Mouse (Mus musculus): ENCODE measurements at regions not wholly inside any gene's neighbourhood (a gene's known extent, or its start where the extent isn't known, plus 50 kb on each side); places are given as distances from the start of the nearest gene placed in this dataset.

DNA sequence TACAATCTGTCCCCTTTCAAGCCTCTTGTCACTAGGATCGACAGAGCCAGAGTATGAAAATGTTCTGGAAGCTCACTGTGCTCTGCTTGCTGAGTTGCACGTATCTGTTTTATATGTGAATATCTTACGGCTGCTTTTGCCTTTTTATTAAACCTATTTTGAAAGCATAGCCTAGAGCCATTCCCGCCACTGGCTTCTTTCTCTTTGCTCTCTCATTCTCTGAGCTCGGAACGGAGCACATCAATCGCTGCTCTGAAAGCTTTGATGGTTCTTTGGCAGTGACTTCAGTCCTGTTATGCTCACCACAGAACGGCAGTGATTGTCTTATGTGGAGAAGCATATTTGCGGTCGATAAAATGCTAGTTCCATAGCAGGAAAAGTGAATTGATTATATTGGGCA, 128.9 kb upstream of the Satb2 start:
- Histone ChIP-seq H3K9ac (replicated peaks; ENCODE audit: low read length) (no peak overlapping the region), H3K36me3 (ENCODE audit: control insufficient read depth, insufficient read depth, low read length) (no peaks in the 10 kb centered on the region), H3K4me3 (replicated peaks; ENCODE audit: low read depth, low read length) (no peak overlapping the region), H3K27me3 (ENCODE audit: control insufficient read depth, insufficient read depth, low read length) (no peaks in the 10 kb centered on the region), H3K4me2 (ENCODE audit: low read length) (no peak overlapping the region), H3K27ac (replicated peaks; ENCODE audit: low read depth, low read length) (no peak overlapping the region), H3K4me1 (ENCODE audit: control insufficient read depth, insufficient read depth, low read length) (no peaks in the 10 kb centered on the region), H3K9me3 (ENCODE audit: control insufficient read depth, low read length) (no peaks in the 10 kb centered on the region)
- 68% methylated on average over 10 of the region's 10 CpGs for WGBS
- DNase-seq: peak; percentile 71
- ATAC-seq (ENCODE audit: low FRiP score, low TSS enrichment): no peak

DNA sequence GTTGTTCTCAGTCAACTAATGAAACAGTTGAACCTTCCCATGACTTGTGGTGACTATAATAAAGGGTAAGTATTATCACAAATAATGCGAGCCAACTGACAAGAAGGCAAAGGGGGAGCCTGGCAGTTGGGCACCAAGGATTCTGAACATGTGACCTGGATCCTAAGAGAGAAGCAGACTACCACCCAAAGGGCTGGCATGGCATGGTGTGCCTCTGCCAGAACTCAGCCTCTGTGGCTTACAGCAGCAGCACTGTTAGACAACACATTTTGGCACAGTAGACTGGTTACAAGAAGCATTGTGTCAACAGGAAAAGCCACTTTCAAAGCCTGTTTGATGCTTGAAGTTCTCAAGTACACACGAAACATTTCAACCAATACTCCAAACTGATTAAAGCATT, 142.2 kb upstream of the Satb2 start:
- WGBS: 89% methylated on average over 2 of the region's 2 CpGs
- no peak for DNase-seq

DNA sequence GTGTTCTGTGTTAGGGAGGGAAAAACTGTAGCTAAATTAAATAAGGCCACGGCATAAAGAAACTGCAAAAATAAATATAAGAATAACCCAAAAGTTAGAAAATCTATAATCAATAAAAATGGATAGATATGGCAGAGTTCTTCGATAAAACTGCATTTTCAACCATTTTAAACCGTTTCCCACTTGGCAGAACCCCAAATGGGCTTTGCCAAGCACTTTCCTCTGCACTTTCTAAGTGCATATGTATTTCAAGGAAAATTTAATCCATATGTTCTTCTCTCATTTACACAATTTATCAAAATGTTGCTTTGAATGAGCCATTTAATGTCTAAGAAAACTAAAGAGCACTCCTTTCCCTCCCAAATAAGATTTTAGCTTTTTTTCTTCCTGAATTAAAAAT, 165.7 kb upstream of the Satb2 start:
- Histone ChIP-seq H3K36me3 (ENCODE audit: control insufficient read depth, insufficient read depth, low read length) (no peaks in the 10 kb centered on the region), H3K27me3 (ENCODE audit: control insufficient read depth, insufficient read depth, low read length) (no peaks in the 10 kb centered on the region), H3K9me3 (ENCODE audit: control insufficient read depth, low read length) (no peaks in the 10 kb centered on the region), H3K9ac (replicated peaks; ENCODE audit: low read length) (no peak overlapping the region), H3K4me3 (replicated peaks; ENCODE audit: low read depth, low read length) (no peak overlapping the region), H3K4me1 (ENCODE audit: control insufficient read depth, insufficient read depth, low read length) (no peaks in the 10 kb centered on the region), H3K4me2 (ENCODE audit: low read length) (no peak overlapping the region), H3K27ac (replicated peaks; ENCODE audit: low read depth, low read length) (no peak overlapping the region)
- DNase-seq (no peak), ATAC-seq (ENCODE audit: low FRiP score, low TSS enrichment) (no peak)
- WGBS: 92% methylated on average over 3 of the region's 3 CpGs

More for the DNA sequence above, 142.2 kb upstream of the Satb2 start:
- Histone ChIP-seq H3K27me3 (ENCODE audit: control insufficient read depth, insufficient read depth, low read length) (no peaks in the 10 kb centered on the region), H3K9ac (replicated peaks; ENCODE audit: low read length) (no peak overlapping the region), H3K36me3 (ENCODE audit: control insufficient read depth, insufficient read depth, low read length) (no peaks in the 10 kb centered on the region), H3K4me3 (replicated peaks; ENCODE audit: low read depth, low read length) (no peak overlapping the region), H3K27ac (replicated peaks; ENCODE audit: low read depth, low read length) (no peak overlapping the region), H3K4me1 (ENCODE audit: control insufficient read depth, insufficient read depth, low read length) (no peaks in the 10 kb centered on the region), H3K9me3 (ENCODE audit: control insufficient read depth, low read length) (no peaks in the 10 kb centered on the region), H3K4me2 (ENCODE audit: low read length) (no peak overlapping the region)
- no peak for ATAC-seq (ENCODE audit: low FRiP score, low TSS enrichment)

DNA sequence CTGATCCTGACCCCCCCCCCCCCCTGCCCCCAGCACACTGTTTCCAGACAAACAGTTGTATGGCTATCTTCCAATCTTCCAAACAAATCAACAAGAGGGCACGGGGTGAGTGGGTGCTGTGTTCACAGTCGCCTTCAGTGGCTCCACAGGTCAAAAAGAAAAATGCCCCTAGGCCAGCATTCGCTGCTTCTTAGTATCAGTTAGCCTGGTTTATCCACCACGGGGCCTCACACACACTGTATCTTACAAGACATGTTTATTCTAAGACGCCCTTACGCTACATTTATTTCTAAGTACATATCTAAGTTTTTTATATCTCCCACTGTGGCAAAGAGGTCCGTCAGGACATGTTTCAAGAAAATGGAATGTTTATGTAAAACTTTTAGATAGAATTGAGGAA, 177.4 kb upstream of the Satb2 start:
- 95% methylated on average over 7 of the region's 7 CpGs for WGBS
- Histone ChIP-seq H3K9ac (replicated peaks; ENCODE audit: low read length) (no peak overlapping the region), H3K4me1 (ENCODE audit: control insufficient read depth, insufficient read depth, low read length) (no peaks in the 10 kb centered on the region), H3K4me3 (replicated peaks; ENCODE audit: low read depth, low read length) (no peak overlapping the region), H3K9me3 (ENCODE audit: control insufficient read depth, low read length) (no peaks in the 10 kb centered on the region), H3K4me2 (ENCODE audit: low read length) (no peak overlapping the region), H3K27me3 (ENCODE audit: control insufficient read depth, insufficient read depth, low read length) (no peaks in the 10 kb centered on the region), H3K36me3 (ENCODE audit: control insufficient read depth, insufficient read depth, low read length) (no peaks in the 10 kb centered on the region), H3K27ac (replicated peaks; ENCODE audit: low read depth, low read length) (no peak overlapping the region)
- DNase-seq: no peak
- no peak for ATAC-seq (ENCODE audit: low FRiP score, low TSS enrichment)

DNA sequence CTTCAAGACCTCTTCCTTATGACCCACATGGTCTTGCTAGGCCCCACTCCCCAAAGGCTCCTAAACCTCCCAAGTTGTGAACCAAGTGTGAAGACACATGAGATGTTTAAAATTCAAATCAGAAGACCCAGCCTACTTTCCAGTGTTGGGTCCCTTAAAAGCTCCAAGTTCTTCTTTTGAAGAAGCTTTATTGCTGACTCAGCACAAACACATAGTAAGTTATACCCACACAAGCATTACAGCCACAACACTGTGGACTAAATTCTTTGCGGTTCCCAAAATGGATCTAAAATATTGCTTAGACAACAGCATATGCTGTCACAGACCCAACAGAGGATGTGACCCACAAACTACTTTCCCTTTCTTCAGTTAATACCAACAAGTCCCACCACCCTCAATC, 186.0 kb upstream of the Satb2 start:
- 96% methylated on average over 1 of the region's 1 CpGs for WGBS
- Histone ChIP-seq H3K9me3 (ENCODE audit: control insufficient read depth, low read length) (no peaks in the 10 kb centered on the region), H3K36me3 (ENCODE audit: control insufficient read depth, insufficient read depth, low read length) (no peaks in the 10 kb centered on the region), H3K9ac (replicated peaks; ENCODE audit: low read length) (no peak overlapping the region), H3K27ac (replicated peaks; ENCODE audit: low read depth, low read length) (no peak overlapping the region), H3K27me3 (ENCODE audit: control insufficient read depth, insufficient read depth, low read length) (no peaks in the 10 kb centered on the region), H3K4me1 (ENCODE audit: control insufficient read depth, insufficient read depth, low read length) (no peaks in the 10 kb centered on the region), H3K4me3 (replicated peaks; ENCODE audit: low read depth, low read length) (no peak overlapping the region), H3K4me2 (ENCODE audit: low read length) (no peak overlapping the region)
- ATAC-seq (ENCODE audit: low FRiP score, low TSS enrichment): no peak
- no peak for DNase-seq

DNA sequence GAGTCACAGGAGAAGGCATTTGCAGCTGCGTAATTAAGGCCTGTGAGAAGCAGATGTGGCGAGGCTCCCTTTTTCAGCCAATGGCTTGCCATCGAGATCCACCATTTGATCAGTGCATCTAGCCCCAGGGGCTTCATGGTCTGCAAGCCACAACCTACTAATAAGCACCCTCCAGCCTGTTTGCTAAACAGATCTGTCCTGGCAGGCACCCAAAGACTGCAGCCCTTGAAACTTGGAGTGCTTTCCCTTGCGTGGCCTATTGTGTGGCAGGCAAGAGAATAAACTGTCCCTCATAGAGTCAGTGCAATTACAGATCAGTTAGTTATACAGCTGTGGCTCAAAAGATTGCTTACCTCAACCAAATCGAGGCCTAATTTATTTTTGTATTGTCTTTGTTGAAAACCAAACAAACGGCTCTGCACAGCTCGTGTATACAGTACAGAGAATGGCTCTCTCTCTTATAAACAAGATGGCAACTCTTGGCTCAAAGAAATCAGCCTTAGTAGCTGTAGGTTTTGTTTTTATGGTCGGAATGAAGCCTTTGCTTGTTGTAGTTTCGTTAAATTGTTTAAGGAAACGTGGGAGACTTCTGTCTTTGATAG, 195.9 kb upstream of the Satb2 start:
- Histone ChIP-seq H3K27me3 (ENCODE audit: control insufficient read depth, insufficient read depth, low read length) (no peaks in the 10 kb centered on the region), H3K4me3 (replicated peaks; ENCODE audit: low read depth, low read length) (no peak overlapping the region), H3K9me3 (ENCODE audit: control insufficient read depth, low read length) (no peaks in the 10 kb centered on the region), H3K36me3 (ENCODE audit: control insufficient read depth, insufficient read depth, low read length) (no peaks in the 10 kb centered on the region), H3K27ac (replicated peaks; ENCODE audit: low read depth, low read length) (no peak overlapping the region), H3K4me2 (ENCODE audit: low read length) (no peak overlapping the region), H3K9ac (replicated peaks; ENCODE audit: low read length) (no peak overlapping the region), H3K4me1 (ENCODE audit: control insufficient read depth, insufficient read depth, low read length) (no peaks in the 10 kb centered on the region)
- ATAC-seq (ENCODE audit: low FRiP score, low TSS enrichment) (peak; percentile 76; the same call in 1 of the 2 replicates), DNase-seq (peak; percentile 70)
- WGBS: 65% methylated on average over 10 of the region's 10 CpGs

DNA sequence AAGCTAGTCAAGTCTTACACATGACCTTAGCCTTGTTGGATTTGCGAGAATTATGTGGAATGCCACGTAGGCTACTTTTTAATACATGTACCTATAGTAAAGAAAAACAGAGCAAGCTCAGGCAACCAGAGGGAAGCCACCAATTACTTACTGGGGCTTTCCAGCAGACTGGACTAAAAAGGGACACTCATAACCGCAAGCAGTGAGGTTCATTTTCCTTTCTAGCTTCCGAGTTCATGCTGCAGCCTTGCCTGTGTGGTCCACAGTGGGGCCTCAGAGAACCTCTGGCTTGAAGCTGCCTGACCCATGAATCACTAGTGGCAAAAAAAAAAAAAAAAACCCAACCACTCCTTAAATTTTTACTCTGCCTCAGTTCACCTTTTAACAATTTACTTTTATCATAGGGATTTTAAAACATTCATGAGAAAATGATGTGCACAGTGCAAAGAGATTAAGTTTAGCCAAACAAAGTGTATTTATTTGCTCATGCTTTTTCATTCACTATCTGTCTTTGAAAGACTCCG, 188.6 kb upstream of the 1700066M21Rik start:
- Histone ChIP-seq H3K4me2 (ENCODE audit: low read length) (no peak overlapping the region), H3K27me3 (ENCODE audit: control insufficient read depth, insufficient read depth, low read length) (no peaks in the 10 kb centered on the region), H3K9me3 (ENCODE audit: control insufficient read depth, low read length) (no peaks in the 10 kb centered on the region), H3K27ac (replicated peaks; ENCODE audit: low read depth, low read length) (no peak overlapping the region), H3K4me3 (replicated peaks; ENCODE audit: low read depth, low read length) (no peak overlapping the region), H3K4me1 (ENCODE audit: control insufficient read depth, insufficient read depth, low read length) (no peaks in the 10 kb centered on the region), H3K9ac (replicated peaks; ENCODE audit: low read length) (no peak overlapping the region), H3K36me3 (ENCODE audit: control insufficient read depth, insufficient read depth, low read length) (no peaks in the 10 kb centered on the region)
- ATAC-seq (ENCODE audit: low FRiP score, low TSS enrichment) (no peak), DNase-seq (no peak)
- 85% methylated on average over 5 of the region's 5 CpGs for WGBS

DNA sequence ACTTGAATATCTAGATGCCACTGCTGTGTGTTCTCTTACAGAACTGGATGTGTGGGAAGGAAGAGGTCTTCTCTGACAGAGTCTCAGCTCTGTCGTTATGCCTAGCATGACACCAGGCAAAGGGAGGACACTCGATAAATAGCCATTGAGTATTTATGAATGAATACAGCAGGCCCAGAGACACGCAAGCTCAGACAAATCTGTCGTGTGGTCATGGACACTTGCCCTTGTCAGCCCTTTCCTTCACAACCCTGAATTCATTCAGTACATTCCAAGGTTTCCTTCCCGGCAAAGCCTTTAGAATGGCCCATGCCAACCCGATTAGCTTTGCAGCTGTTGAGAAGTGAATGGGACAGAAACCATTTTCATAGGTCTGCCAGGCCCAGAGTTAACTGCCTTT, 176.1 kb upstream of the 1700066M21Rik start:
- no peak overlapping the region for H3K27ac ChIP-seq (replicated peaks; ENCODE audit: low read depth, low read length)
- no peaks in the 10 kb centered on the region for H3K36me3 ChIP-seq (ENCODE audit: control insufficient read depth, insufficient read depth, low read length)
- DNase-seq (no peak), ATAC-seq (ENCODE audit: low FRiP score, low TSS enrichment) (no peak)
- H3K9ac ChIP-seq (replicated peaks; ENCODE audit: low read length): no peak overlapping the region
- no peaks in the 10 kb centered on the region for H3K9me3 ChIP-seq (ENCODE audit: control insufficient read depth, low read length)
- peaks cover 12% of the 10 kb centered on the region for H3K27me3 ChIP-seq (ENCODE audit: control insufficient read depth, insufficient read depth, low read length)
- WGBS: 31% methylated on average over 6 of the region's 6 CpGs
- no peak overlapping the region for H3K4me2 ChIP-seq (ENCODE audit: low read length)
- no peak overlapping the region for H3K4me3 ChIP-seq (replicated peaks; ENCODE audit: low read depth, low read length)
- H3K4me1 ChIP-seq (ENCODE audit: control insufficient read depth, insufficient read depth, low read length): peaks cover 6% of the 10 kb centered on the region

DNA sequence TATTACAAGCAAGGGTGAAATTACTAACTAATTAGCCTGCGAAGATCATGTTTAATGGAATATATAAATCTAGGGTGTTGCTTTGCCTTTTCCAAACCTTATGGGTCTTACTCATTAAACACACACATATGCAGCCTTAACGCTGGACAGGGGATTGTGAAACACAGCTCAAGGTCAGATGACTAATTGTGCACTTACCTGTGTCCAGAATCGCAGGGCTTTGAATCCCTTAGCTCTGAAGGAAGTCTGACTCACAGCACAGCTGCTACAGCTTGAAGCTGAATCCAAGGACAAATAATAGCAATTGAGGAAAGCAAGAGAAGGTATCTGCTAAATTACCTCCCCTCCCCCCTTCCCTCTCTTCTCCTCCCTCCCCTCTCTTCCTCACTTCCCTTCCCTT, 173.1 kb upstream of the 1700066M21Rik start:
- peaks cover 6% of the 10 kb centered on the region for H3K4me1 ChIP-seq (ENCODE audit: control insufficient read depth, insufficient read depth, low read length)
- peaks cover 19% of the 10 kb centered on the region for H3K27me3 ChIP-seq (ENCODE audit: control insufficient read depth, insufficient read depth, low read length)
- H3K4me3 ChIP-seq (replicated peaks; ENCODE audit: low read depth, low read length): no peak overlapping the region
- no peaks in the 10 kb centered on the region for H3K9me3 ChIP-seq (ENCODE audit: control insufficient read depth, low read length)
- no peak overlapping the region for H3K9ac ChIP-seq (replicated peaks; ENCODE audit: low read length)
- ATAC-seq (ENCODE audit: low FRiP score, low TSS enrichment) (no peak), DNase-seq (no peak)
- H3K27ac ChIP-seq (replicated peaks; ENCODE audit: low read depth, low read length): no peak overlapping the region
- no peaks in the 10 kb centered on the region for H3K36me3 ChIP-seq (ENCODE audit: control insufficient read depth, insufficient read depth, low read length)
- H3K4me2 ChIP-seq (ENCODE audit: low read length): no peak overlapping the region
- WGBS: 73% methylated on average over 3 of the region's 3 CpGs

Data from midbrain, embryonic 14.5 days (tissue).